In the genomic region with DNA sequence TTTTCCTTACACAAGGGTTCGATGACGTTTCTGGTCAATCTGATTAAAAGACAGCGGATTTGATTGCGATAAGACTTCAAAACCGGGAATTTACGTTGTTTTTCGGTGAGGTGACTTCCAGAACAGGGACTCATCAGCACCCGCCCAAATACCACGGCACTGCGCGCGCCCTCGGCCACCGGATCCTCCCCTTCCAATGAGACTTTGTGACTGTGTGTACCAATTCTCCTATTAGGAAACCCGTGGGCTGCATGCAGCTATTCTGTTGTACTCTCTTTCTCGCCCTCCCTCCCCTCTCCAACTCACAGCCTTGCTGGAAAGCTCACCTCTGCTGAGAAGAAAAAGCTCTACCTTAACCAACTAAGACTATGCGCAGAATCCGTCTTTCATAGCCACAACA, we compare ENCODE assay signal across 14 mouse cellular contexts. TPM values are rescaled to one million over a fixed set of nuclear protein-coding genes. Genes with fewer than 3 reads are reported as not detected.
DNase-seq lines count a peak whose midpoint lies in the region; ATAC-seq and TF ChIP-seq lines count a peak whose summit lies in the region.
"Had no signal": no experiment of that assay in that cellular context is flagged by ENCODE, and none has a peak within 500 bp of the region (broad histone marks: within the 10 kb centered on the region; RNA-seq: fewer than 3 reads in every experiment).

No protein-coding gene starts in this region.

- peak overlapping the region; percentile 42 for H3K4me2 ChIP-seq in midbrain, embryonic 15.5 days
- H3K4me2 ChIP-seq: embryonic facial prominence, embryonic 13.5 days; lung, embryonic 15.5 days; stomach, embryonic 15.5 days had no signal

- no peak overlapping the region; the same call in 1 of the 2 replicates for H3K4me3 ChIP-seq in embryonic facial prominence, embryonic 10.5 days
- H3K4me3 ChIP-seq in hindbrain, embryonic 10.5 days, result peak overlapping the region; percentile 36
- H3K4me3 ChIP-seq in midbrain, embryonic 15.5 days, result peak overlapping the region; percentile 47
- no peak overlapping the region for H3K4me3 ChIP-seq in thymus, adult 2 months (ENCODE audit: control insufficient read depth, insufficient read depth, low read length)
- H3K4me3 ChIP-seq: embryonic facial prominence, embryonic 13.5 days; lung, embryonic 15.5 days; stomach, embryonic 15.5 days had no signal

- peak; percentile 40 for ATAC-seq in midbrain, embryonic 15.5 days (replicated peaks)

- H3K27ac ChIP-seq in embryonic facial prominence, embryonic 10.5 days (replicated peaks), result no peak overlapping the region
- peak overlapping the region; percentile 69 for H3K27ac ChIP-seq in hindbrain, embryonic 10.5 days
- peak overlapping the region; percentile 93 for H3K27ac ChIP-seq in midbrain, embryonic 15.5 days
- H3K27ac ChIP-seq in thymus, adult 2 months (ENCODE audit: control insufficient read depth, insufficient read depth, low read length), result no peak overlapping the region
- H3K27ac ChIP-seq: embryonic facial prominence, embryonic 13.5 days; kidney, postnatal 0 days; lung, embryonic 15.5 days; stomach, embryonic 15.5 days had no signal

- peaks cover 67% of the 10 kb centered on the region for H3K27me3 ChIP-seq in embryonic facial prominence, embryonic 10.5 days (replicated peaks; ENCODE audit: low read depth, poor library complexity, severe bottlenecking)
- H3K27me3 ChIP-seq in hindbrain, embryonic 10.5 days (ENCODE audit: insufficient read depth, poor library complexity, severe bottlenecking), result peaks cover 78% of the 10 kb centered on the region
- H3K27me3 ChIP-seq in midbrain, embryonic 15.5 days (replicated peaks), result peaks cover 7% of the 10 kb centered on the region
- no peaks in the 10 kb centered on the region; the same call in 1 of the 2 replicates for H3K27me3 ChIP-seq in thymus, adult 2 months (ENCODE audit: control insufficient read depth, insufficient read depth, low read length)

- under 1% methylated on average over 18 of the region's 18 CpGs for WGBS in embryonic facial prominence, embryonic 10.5 days
- WGBS in hindbrain, embryonic 10.5 days, result 1% methylated on average over 18 of the region's 18 CpGs
- 1% methylated on average over 18 of the region's 18 CpGs for WGBS in midbrain, embryonic 15.5 days
- WGBS in thymus, adult 2 months, result 8% methylated on average over 18 of the region's 18 CpGs

- H3K9me3 ChIP-seq in embryonic facial prominence, embryonic 10.5 days, result no peaks in the 10 kb centered on the region
- no peaks in the 10 kb centered on the region for H3K9me3 ChIP-seq in hindbrain, embryonic 10.5 days
- no peaks in the 10 kb centered on the region for H3K9me3 ChIP-seq in midbrain, embryonic 15.5 days
- H3K9me3 ChIP-seq: embryonic facial prominence, embryonic 13.5 days; lung, embryonic 15.5 days; stomach, embryonic 15.5 days had no signal

- peak; percentile 51 to 61 for DNase-seq in layer of hippocampus, postnatal 10 days (ENCODE audit: low spot score in 2 of 2)
- no peak for DNase-seq in layer of hippocampus, postnatal 25 days (ENCODE audit: extremely low spot score in 1 of 2, low spot score in 1 of 2)
- peak; percentile 11 for DNase-seq in embryonic facial prominence, embryonic 10.5 days (ENCODE audit: low spot score)
- peak; percentile 9 for DNase-seq in hindbrain, embryonic 10.5 days (ENCODE audit: low spot score)
- no peak for DNase-seq in urinary bladder, postnatal 36 days (ENCODE audit: low spot score in 2 of 2)
- no peak for DNase-seq in thymus, adult 2 months
- no peak for DNase-seq in urinary bladder, adult 18-20 months (ENCODE audit: low spot score in 2 of 2)
- DNase-seq: right cerebral cortex, adult 18-20 months had no signal

- H3K9ac ChIP-seq in midbrain, embryonic 15.5 days, result peak overlapping the region; percentile 71
- H3K9ac ChIP-seq: embryonic facial prominence, embryonic 13.5 days; lung, embryonic 15.5 days; stomach, embryonic 15.5 days had no signal

- peaks cover 11% of the 10 kb centered on the region for H3K4me1 ChIP-seq in embryonic facial prominence, embryonic 10.5 days
- peaks cover 10% of the 10 kb centered on the region for H3K4me1 ChIP-seq in hindbrain, embryonic 10.5 days (replicated peaks)
- H3K4me1 ChIP-seq in midbrain, embryonic 15.5 days, result peaks cover 14% of the 10 kb centered on the region
- no peaks in the 10 kb centered on the region for H3K4me1 ChIP-seq in thymus, adult 2 months (replicated peaks; ENCODE audit: control insufficient read depth, insufficient read depth, low read length)
- H3K4me1 ChIP-seq: lung, embryonic 15.5 days had no signal

- H3K36me3 ChIP-seq in embryonic facial prominence, embryonic 10.5 days (replicated peaks), result no peaks in the 10 kb centered on the region
- no peaks in the 10 kb centered on the region for H3K36me3 ChIP-seq in hindbrain, embryonic 10.5 days
- H3K36me3 ChIP-seq in midbrain, embryonic 15.5 days (replicated peaks), result no peaks in the 10 kb centered on the region
- H3K36me3 ChIP-seq in thymus, adult 2 months (ENCODE audit: control insufficient read depth, insufficient read depth, low read length), result no peaks in the 10 kb centered on the region
- H3K36me3 ChIP-seq: embryonic facial prominence, embryonic 13.5 days; lung, embryonic 15.5 days; stomach, embryonic 15.5 days had no signal

- no peak for TF ChIP-seq POLR2A in thymus, adult 2 months (IDR thresholded peaks at IDR 0.05; ENCODE audit: control insufficient read depth, extremely low read depth, insufficient read depth, low read length, poor library complexity)

- no peak for TF ChIP-seq CTCF in thymus, adult 2 months (IDR thresholded peaks at IDR 0.05; ENCODE audit: borderline replicate concordance, control insufficient read depth, extremely low read depth, insufficient read depth, low read length, poor library complexity)

RNA-seq across cellular contexts. Expression of a gene that starts 0.4 kb away (rescaled TPM):
- total RNA-seq in layer of hippocampus, postnatal 10 days (2021), result 10 to 100 TPM; 42.7 to 57.6 TPM
- total RNA-seq in layer of hippocampus, postnatal 25 days (2021), result 10 to 100 TPM; 13.2 to 14.8 TPM
- 2.9 and 5.4 TPM in 2 replicates for polyA plus RNA-seq in embryonic facial prominence, embryonic 10.5 days (2016; fragmentation: Nextera tagmentation; extraction: Ambion mirVana)
- 6.4 and 16.1 TPM in 2 replicates for polyA plus RNA-seq in hindbrain, embryonic 10.5 days (2016; fragmentation: Nextera tagmentation; extraction: Ambion mirVana)
- polyA plus RNA-seq in midbrain, embryonic 15.5 days (2015; fragmentation: Nextera tagmentation; extraction: Ambion mirVana), result 114 and 116 TPM in 2 replicates
- polyA plus RNA-seq in thymus, adult 2 months (2012; rRNA removed), result 0.18 TPM in 1 of 2 replicates, not detected in the other
- total RNA-seq: gastrocnemius, adult 8-10 months had no signal
- polyA plus RNA-seq: kidney, postnatal 0 days had no signal

Comparison
In these comparisons a context has a peak if more than half of its experiments do, and no peak if none do; other contexts are left out.
1. DNase-seq: peak in layer of hippocampus, postnatal 10 days (2 of 2), embryonic facial prominence, embryonic 10.5 days (single experiment) and hindbrain, embryonic 10.5 days (single experiment); none in layer of hippocampus, postnatal 25 days (0 of 2), urinary bladder, postnatal 36 days (0 of 2), thymus, adult 2 months (single experiment) and urinary bladder, adult 18-20 months (0 of 2).
2. H3K27ac ChIP-seq: peak in hindbrain, embryonic 10.5 days (single experiment) and midbrain, embryonic 15.5 days (single experiment); none in embryonic facial prominence, embryonic 10.5 days (single experiment) and thymus, adult 2 months (single experiment).
3. H3K4me3 ChIP-seq: peak in hindbrain, embryonic 10.5 days (single experiment) and midbrain, embryonic 15.5 days (single experiment); none in embryonic facial prominence, embryonic 10.5 days (single experiment) and thymus, adult 2 months (single experiment).